Mouse (Mus musculus) liver, embryonic 14.5 days (tissue): ENCODE data around the gene Tnxb.
"Not testable (repeated sequence)": the region's sequence is repeated elsewhere in the genome, so short reads cannot be mapped to it uniquely, and the experiment has no call there.

Experiments
- CTCF ChIP-seq: IDR thresholded peaks from 2 replicates; pipeline ENCODE4 v1.5.1; 2016; ENCODE audit warnings: antibody characterized with exemption, low read depth, control low read depth
- EP300 ChIP-seq: IDR thresholded peaks from 2 replicates; pipeline ENCODE4 v1.6.1; 2016; ENCODE audit warnings: antibody characterized with exemption, low read depth

GRCm38 (mm10) chr17:34737466-34737865 is 67.1 kb downstream of the Tnxb start:
- not testable (repeated sequence) for TF ChIP-seq CTCF, EP300
